Mouse (Mus musculus): ENCODE results near the gene Kank1. TPM values are rescaled to one million over a fixed set of nuclear protein-coding genes. Genes with fewer than 3 reads are reported as not detected.
A peak's percentile ranks its signal among the peaks of the same experiment; 100 is the strongest.
"Not testable (repeated sequence)": the region's sequence is repeated elsewhere in the genome, so short reads cannot be mapped to it uniquely, and the experiment has no call there.

Gene Kank1
- polyA plus RNA-seq, 1 experiment from 2014 or later: 19.6 TPM

DNA sequence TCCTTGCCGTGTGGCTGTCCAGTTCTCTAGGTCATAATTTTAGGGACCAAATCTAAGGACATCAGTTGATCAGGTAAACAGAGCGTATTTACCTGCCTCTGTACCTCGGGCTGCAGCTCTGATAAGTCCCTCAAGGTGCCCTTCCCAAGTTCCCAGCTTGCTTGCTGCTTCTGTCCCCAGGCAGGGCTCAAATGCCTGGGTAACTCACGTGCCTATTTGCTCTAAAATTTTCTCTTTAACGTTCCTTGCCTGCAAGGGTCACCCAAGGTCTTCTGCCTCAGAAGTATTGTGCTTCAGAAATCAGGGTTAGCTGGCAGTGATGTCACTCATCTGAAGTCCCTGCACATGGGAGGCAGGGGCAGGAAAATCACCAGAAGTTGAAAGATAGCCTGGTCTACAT is 210.6 kb downstream of the Kank1 start:
- Histone ChIP-seq H3K4me1 (no peaks in the 10 kb centered on the region), H3K36me3 (replicated peaks) (no peaks in the 10 kb centered on the region), H3K4me3 (no peak overlapping the region), H3K27ac (no peak overlapping the region), H3K27me3 (ENCODE audit: poor library complexity, severe bottlenecking) (no peaks in the 10 kb centered on the region; the same call in 1 of the 2 replicates), H3K9me3 (no peaks in the 10 kb centered on the region)
- no peak for DNase-seq (ENCODE audit: extremely low spot score, low spot score)
- 67% methylated on average over 5 of the region's 5 CpGs for WGBS

DNA sequence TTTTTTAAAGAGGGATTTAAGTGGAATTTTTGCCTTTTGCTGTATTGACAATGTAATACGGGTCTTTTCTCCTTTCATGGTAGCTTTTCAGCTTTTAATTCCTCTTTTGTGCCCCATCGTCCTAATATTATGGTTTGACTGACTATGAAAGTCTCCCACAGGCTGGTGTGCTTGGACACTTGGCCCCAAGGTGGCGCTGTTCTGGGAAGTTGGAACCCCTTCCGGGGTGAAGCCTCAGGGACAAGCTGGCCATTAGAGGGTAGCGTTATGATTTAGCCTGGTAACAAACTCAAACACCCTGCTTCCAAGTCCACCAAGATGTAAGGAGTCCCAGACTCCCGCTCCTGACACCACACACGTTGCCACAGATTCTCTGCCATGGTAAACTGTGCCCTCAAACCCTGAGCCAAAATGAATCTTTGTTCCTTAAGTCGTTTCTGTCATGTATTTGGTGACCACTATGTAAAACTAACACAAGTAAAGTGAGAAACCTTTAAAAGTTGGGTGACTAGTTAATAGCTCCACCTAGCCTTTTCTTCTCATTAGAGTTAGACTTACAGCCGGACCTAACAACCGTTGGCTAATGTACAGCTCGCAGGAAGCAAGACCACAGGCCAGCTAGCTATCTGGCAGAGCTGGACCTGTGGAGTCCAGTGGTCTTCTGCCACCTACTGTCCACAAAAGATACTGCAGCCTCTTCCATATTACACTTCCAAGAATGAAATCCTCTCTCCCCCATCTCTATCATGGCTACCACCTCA is 214.3 kb downstream of the Kank1 start:
- H3K27ac ChIP-seq: no peak overlapping the region
- no peak overlapping the region for H3K4me3 ChIP-seq
- H3K4me1 ChIP-seq: no peaks in the 10 kb centered on the region
- peak; percentile 50 for DNase-seq (ENCODE audit: extremely low spot score, low spot score)
- 59% methylated on average over 11 of the region's 11 CpGs for WGBS
- H3K36me3 ChIP-seq (replicated peaks): no peaks in the 10 kb centered on the region
- H3K9me3 ChIP-seq: no peaks in the 10 kb centered on the region
- H3K27me3 ChIP-seq (ENCODE audit: poor library complexity, severe bottlenecking): no peaks in the 10 kb centered on the region

DNA sequence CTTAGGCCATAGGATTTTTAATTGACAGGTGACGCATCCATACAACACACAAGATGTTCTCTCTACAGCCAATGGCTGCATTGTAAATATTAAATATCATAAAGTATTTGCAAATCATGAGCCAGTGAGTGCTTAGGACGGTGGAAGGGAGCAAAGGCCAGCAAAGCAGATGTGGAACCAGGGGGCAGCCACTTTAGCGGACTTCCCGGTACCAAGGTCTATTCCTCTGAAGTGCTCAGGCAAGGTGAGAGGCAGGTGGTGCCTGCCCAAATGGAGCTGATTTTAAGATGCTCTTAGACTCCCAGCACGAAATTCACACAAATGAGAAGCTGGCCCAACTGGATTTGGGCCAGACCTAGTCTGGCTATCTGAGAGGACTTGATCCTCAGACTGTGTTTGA is 216.4 kb downstream of the Kank1 start:
- no peak for DNase-seq (ENCODE audit: extremely low spot score, low spot score)
- 84% methylated on average over 5 of the region's 5 CpGs for WGBS
- H3K27ac ChIP-seq: no peak overlapping the region

DNA sequence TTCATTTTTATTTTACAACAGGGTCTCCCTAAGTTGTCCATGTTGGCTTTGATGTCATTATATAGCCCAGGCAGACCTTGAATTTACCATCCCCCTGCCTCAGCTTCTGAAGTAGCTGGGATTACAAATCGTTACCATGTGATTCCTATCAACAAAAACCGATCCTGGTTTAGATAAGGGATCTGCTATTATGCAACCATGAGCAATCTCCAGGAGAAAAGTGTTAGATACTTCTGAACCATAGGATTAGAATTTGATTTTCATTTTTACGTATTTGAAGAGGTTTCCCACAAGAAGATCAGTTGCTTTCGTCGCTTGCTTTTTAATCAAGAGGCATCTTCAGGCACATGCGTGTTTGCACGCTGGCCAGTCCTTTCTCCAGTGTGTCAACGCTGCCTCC is 224.0 kb downstream of the Kank1 start:
- Histone ChIP-seq H3K36me3 (replicated peaks) (no peaks in the 10 kb centered on the region), H3K27me3 (ENCODE audit: poor library complexity, severe bottlenecking) (no peaks in the 10 kb centered on the region)
- 96% methylated on average over 8 of the region's 8 CpGs for WGBS

More for the DNA sequence above, 216.4 kb downstream of the Kank1 start:
- H3K36me3 ChIP-seq (replicated peaks): no peaks in the 10 kb centered on the region
- H3K27me3 ChIP-seq (ENCODE audit: poor library complexity, severe bottlenecking): no peaks in the 10 kb centered on the region
- H3K4me1 ChIP-seq: no peaks in the 10 kb centered on the region
- no peak overlapping the region for H3K4me3 ChIP-seq
- H3K9me3 ChIP-seq: no peaks in the 10 kb centered on the region; the same call in 1 of the 2 replicates

DNA sequence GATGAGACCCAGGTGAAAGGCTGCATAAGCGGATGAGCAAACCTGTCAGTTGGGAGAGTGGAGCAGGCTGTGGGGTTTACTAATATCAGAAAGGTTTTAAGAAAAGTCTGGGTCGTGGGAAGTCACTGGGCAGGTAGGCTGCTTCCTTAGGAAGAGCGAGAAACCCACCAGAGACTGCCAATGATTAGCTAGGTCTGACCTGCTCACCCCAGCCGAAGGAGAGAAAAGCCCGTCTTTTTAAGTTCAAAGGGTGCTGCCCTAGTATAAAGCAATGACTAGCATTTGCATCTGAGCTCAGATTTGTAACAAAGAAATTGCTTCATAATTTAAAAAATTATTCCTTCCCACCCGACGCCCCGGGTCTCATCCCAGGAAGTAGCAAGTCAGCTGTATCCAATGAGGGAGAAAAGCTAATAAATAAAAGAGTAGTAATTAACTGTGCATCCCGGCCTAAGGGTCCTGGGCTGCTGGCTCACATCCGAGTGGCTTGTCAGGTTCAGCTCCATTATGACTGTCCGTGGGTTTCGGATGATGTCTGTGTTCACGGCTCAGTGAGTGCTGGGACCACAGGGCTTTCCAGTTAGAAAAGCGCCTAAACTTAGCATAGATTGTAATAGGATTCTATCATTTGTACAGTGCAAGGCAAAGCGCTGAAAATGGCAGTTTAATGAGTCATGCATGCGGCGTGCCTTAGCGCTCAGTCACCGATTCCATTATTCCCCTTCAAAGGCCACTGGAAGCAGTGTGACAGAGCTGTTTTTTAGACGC is 225.0 kb downstream of the Kank1 start:
- no peak overlapping the region for H3K4me3 ChIP-seq
- H3K4me1 ChIP-seq: peaks cover 5% of the 10 kb centered on the region; the same call in 1 of the 2 replicates
- DNase-seq (ENCODE audit: extremely low spot score, low spot score): no peak
- H3K27me3 ChIP-seq (ENCODE audit: poor library complexity, severe bottlenecking): no peaks in the 10 kb centered on the region
- H3K27ac ChIP-seq: no peak overlapping the region
- peaks cover 8% of the 10 kb centered on the region; the same call in 1 of the 2 replicates for H3K9me3 ChIP-seq
- no peaks in the 10 kb centered on the region for H3K36me3 ChIP-seq (replicated peaks)
- WGBS: 81% methylated on average over 20 of the region's 20 CpGs

More for the DNA sequence above, 224.0 kb downstream of the Kank1 start:
- DNase-seq (ENCODE audit: extremely low spot score, low spot score): no peak
- no peak overlapping the region for H3K27ac ChIP-seq
- no peak overlapping the region for H3K4me3 ChIP-seq
- H3K4me1 ChIP-seq: peaks cover 5% of the 10 kb centered on the region; the same call in 1 of the 2 replicates
- H3K9me3 ChIP-seq: peaks cover 8% of the 10 kb centered on the region; the same call in 1 of the 2 replicates

DNA sequence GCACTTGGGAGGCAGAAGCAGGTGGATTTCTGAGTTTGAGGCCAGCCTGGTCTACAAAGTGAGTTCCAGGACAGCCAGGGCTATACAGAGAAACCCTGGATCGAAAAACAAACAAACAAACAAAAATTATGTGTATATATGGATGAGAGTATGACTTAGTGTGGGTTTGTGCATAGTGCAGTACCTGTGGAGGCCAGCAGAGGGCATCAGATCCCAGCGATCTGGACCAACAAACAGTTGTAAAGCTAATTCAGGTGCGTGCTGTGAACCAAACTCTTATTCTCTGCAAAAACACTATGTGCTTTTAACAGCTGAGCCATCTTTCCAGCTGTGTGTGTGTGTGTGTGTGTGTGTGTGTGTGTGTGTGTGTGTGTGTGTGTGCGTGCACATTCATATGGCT is 239.0 kb downstream of the Kank1 start:
- DNase-seq (ENCODE audit: extremely low spot score, low spot score); H3K27ac ChIP-seq: not testable (repeated sequence)
- WGBS: 60% methylated on average over 4 of the region's 4 CpGs

DNA sequence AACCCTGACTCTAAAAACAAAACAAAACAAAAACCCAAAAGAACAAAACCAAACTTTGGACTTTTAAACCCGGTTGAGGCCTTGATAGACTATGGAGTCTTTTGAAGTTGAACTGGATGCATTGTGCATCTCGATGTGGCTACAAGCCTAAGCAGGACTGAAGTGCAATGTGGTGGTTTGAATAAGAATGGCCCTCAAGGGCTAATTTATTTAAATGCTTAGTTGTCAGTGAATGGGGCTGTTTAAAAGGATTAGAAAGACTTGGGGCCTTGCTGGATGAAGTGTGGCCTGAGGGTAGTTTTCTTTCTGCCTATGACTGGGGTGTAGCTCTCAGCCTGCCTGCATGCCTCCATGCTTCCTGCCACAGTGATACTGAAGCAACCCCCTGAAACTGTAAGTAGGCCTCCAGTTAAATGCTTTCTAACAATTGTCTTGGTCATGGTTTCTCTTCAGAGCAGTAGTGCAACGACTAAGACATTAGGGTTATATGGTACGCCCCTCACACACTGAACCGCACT is 242.4 kb downstream of the Kank1 start:
- no peak overlapping the region for H3K4me3 ChIP-seq
- WGBS: 76% methylated on average over 5 of the region's 5 CpGs
- DNase-seq (ENCODE audit: extremely low spot score, low spot score): no peak
- H3K27me3 ChIP-seq (ENCODE audit: poor library complexity, severe bottlenecking): no peaks in the 10 kb centered on the region
- H3K4me1 ChIP-seq: no peaks in the 10 kb centered on the region
- H3K27ac ChIP-seq: no peak overlapping the region
- peaks cover 13% of the 10 kb centered on the region; the same call in 1 of the 2 replicates for H3K9me3 ChIP-seq
- no peaks in the 10 kb centered on the region for H3K36me3 ChIP-seq (replicated peaks)

More for the DNA sequence above, 239.0 kb downstream of the Kank1 start:
- H3K9me3 ChIP-seq: peaks cover 21% of the 10 kb centered on the region; the same call in 1 of the 2 replicates
- not testable (repeated sequence) for H3K36me3 ChIP-seq (replicated peaks); H3K27me3 ChIP-seq (ENCODE audit: poor library complexity, severe bottlenecking); H3K4me1 ChIP-seq; H3K4me3 ChIP-seq

DNA sequence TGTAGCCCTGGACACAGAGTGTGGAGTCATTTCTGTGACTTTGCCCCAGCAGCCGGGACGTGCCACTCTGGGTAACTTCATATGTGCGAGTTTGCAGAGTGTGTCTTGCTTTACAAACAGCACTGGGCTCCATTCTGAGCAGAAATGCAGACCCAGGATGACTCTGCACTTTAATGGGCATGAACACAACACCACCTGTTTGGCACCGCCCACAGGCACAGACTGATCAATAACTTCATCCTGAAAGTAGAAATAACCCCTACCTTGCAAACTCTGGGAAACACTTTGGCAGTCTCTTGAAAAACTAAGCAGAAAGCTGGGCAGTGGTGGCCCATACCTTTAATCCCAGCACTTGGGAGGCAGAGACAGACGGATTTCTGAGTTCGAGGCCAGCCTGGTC is 244.0 kb downstream of the Kank1 start:
- Histone ChIP-seq H3K9me3 (peaks cover 12% of the 10 kb centered on the region; the same call in 1 of the 2 replicates), H3K36me3 (replicated peaks) (no peaks in the 10 kb centered on the region), H3K27me3 (ENCODE audit: poor library complexity, severe bottlenecking) (peaks cover 8% of the 10 kb centered on the region), H3K27ac (no peak overlapping the region), H3K4me3 (no peak overlapping the region), H3K4me1 (no peaks in the 10 kb centered on the region; the same call in 1 of the 2 replicates)
- 87% methylated on average over 6 of the region's 6 CpGs for WGBS
- no peak for DNase-seq (ENCODE audit: extremely low spot score, low spot score)

Other genes starting within 250 kb of the Kank1 start
- gene Dock8, start 237.4 kb upstream of the Kank1 start, polyA plus RNA-seq (2016; fragmentation: Nextera tagmentation; extraction: Ambion mirVana): 0.87 and 1.3 TPM in 2 replicates